Mouse (Mus musculus) ES-E14 (cell line): ENCODE results near the gene Cd200. TPM values are rescaled to one million over a fixed set of nuclear protein-coding genes. Genes with fewer than 3 reads are reported as not detected.
A peak's percentile ranks its signal among the peaks of the same experiment; 100 is the strongest.

Experiments
- DNase-seq: peaks from one replicate; pipeline ENCODE4 v3.0.0-alpha.2; 2013; ENCODE audit warnings: low read depth, low spot score
- H3K27ac ChIP-seq: 2 replicates; pipeline ENCODE4 v1.5.1; 2012; ENCODE audit warnings: low read depth, mild to moderate bottlenecking, low read length, moderate library complexity, mixed read lengths; ENCODE audit not compliant: poor library complexity, insufficient read depth, severe bottlenecking
- H3K36me3 ChIP-seq: 2 replicates; pipeline ENCODE4 v1.6.1; 2012; ENCODE audit warnings: mild to moderate bottlenecking, low read length, moderate library complexity, mixed read lengths; ENCODE audit not compliant: control insufficient read depth, poor library complexity, insufficient read depth, severe bottlenecking
- H3K4me1 ChIP-seq, 2 experiments: fragments of 150-350 bp in 1 of 2; sonication (generic) in 1 of 2; 2 replicates each; pipeline ENCODE4 v1.6.1; 2012; ENCODE audit warnings: low read length in 2 of 2, mild to moderate bottlenecking in 1 of 2, mixed read lengths in 1 of 2; ENCODE audit not compliant: control insufficient read depth in 2 of 2, insufficient read depth in 2 of 2, poor library complexity in 1 of 2
- H3K4me3 ChIP-seq, 2 experiments: fragments of 150-350 bp in 1 of 2; sonication (generic) in 1 of 2; 2 replicates each; pipeline ENCODE4 v1.5.1; 2012; ENCODE audit warnings: low read length in 2 of 2, low read depth in 1 of 2, mild to moderate bottlenecking in 1 of 2, mixed read lengths in 1 of 2; ENCODE audit not compliant: insufficient read depth in 1 of 2, poor library complexity in 1 of 2, severe bottlenecking in 1 of 2
- H3K9ac ChIP-seq: 2 replicates; pipeline ENCODE4 v1.6.1; 2012; ENCODE audit warnings: low read depth, mild to moderate bottlenecking, low read length, mixed read lengths; ENCODE audit not compliant: poor library complexity, insufficient read depth, severe bottlenecking
- H3K9me3 ChIP-seq: fragments of 150-350 bp; sonication (generic); 2 replicates; pipeline ENCODE4 v1.6.1; 2012; ENCODE audit warnings: low read depth, mild to moderate bottlenecking, low read length; ENCODE audit not compliant: control insufficient read depth, insufficient read depth
- CHD2 ChIP-seq: IDR thresholded peaks from 2 replicates; pipeline ENCODE4 v1.6.1; 2014; ENCODE audit warnings: mild to moderate bottlenecking, low read depth, low read length, inconsistent platforms
- HCFC1 ChIP-seq: IDR thresholded peaks from 2 replicates; pipeline ENCODE4 v1.6.1; 2012; ENCODE audit warnings: low read length, inconsistent platforms, borderline replicate concordance; ENCODE audit not compliant: insufficient read depth
- MAFK ChIP-seq: IDR thresholded peaks from 2 replicates; pipeline ENCODE4 v1.6.1; 2014; ENCODE audit warnings: mild to moderate bottlenecking, low read depth, low read length, inconsistent platforms; ENCODE audit not compliant: insufficient read depth
- ZC3H11A ChIP-seq: IDR thresholded peaks from 2 replicates; pipeline ENCODE4 v1.6.1; 2012; ENCODE audit warnings: low read depth, mild to moderate bottlenecking, inconsistent platforms, low read length, borderline replicate concordance
- ZNF384 ChIP-seq: IDR thresholded peaks from 2 replicates; pipeline ENCODE4 v1.6.1; 2012; ENCODE audit warnings: low read depth, low read length, inconsistent platforms
- in situ Hi-C, 2 experiments: fragments of 600-800 bp; cut with MboI; formaldehyde crosslinking; loops; one replicate each; pipeline ENCODE4 v1.15.1; 2025; ENCODE audit warnings: low sequenced_read_pairs in 2 of 2, inconsistent platforms in 1 of 2; ENCODE audit not compliant: unreplicated experiment in 2 of 2
- total RNA-seq: library from RNA; depleted of rRNA; stranded (reverse); fragments of 300-350 nt; gene quantifications from 2 replicates; pipeline ENCODE4 v1.2.3, GENCODE M21; 2012; rRNA removed

The Cd200 gene
- total RNA-seq, result 1.2 and 13.3 TPM in 2 replicates

DNA sequence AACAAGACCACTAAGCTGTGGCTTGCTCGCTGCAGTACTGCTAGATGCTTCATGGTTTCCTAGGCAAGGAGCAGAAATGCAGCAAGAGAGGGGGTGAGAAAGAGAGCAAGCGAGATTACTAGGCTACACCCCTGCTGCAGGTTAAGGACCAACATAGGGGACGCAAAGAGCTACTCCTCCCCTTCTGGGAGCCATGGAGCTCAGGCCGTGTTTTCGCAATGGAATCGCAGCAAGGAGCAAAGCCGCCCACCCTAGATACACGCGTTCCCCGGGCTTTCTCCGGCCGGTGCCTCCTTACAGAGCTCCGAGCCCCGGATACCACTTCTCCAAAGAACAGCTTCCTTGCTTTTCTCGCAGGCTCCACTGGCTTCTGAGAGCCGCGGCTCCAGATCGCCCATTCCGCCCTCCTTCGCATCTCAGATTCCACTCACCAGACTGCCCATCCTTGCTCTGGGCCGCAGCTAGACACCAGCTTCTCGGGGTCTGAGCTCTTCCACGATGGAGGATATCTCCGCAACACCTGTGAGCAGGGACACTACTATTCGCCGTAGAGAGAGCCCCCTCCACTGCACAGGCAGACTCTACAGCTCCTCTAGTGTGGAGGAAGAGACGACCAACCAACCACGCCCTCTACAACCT, at the start of gene Cd200:
Gene Cd200 (minus strand): TSS at position 629 of the 639 bp plus-strand sequence.
- peak within 1 kb of the TSS; percentile 61 to 66 for H3K4me3 ChIP-seq
- in situ Hi-C loops, result no loop called here
- no peaks in the 10 kb centered on the region for H3K9me3 ChIP-seq
- DNase-seq, result peak; percentile 12
- H3K9ac ChIP-seq, result peak within 1 kb of the TSS; percentile 36
- H3K27ac ChIP-seq, result no peak within 1 kb of the TSS
- no peaks in the 10 kb centered on the region for H3K4me1 ChIP-seq
- TF ChIP-seq CHD2 (no peak), ZC3H11A (no peak), HCFC1 (no peak), ZNF384 (no peak), MAFK (no peak)
- no peaks in the 10 kb centered on the region for H3K36me3 ChIP-seq

DNA sequence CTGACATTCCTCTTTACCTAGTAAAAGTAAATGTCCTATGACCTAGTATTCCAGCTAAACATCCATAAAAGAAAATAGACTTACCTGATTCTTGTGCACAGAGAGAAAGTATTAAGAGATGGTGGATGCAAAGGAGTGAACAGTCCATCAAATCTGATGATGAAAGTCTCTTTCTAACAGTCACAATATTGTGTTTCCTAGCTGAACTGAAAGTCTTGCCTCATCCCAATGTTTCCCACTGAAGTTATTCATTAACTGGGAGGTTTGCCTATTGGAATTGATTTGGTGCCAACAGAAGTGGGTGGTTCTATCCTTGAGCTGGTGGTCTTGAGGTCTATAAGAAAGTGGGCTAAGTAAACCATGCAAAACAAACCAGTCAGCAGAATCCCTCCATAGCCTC, 45.9 kb upstream of the Cd200 start:
- Histone ChIP-seq H3K27ac (no peak overlapping the region), H3K4me1 (no peaks in the 10 kb centered on the region), H3K9me3 (no peaks in the 10 kb centered on the region), H3K4me3 (no peak overlapping the region), H3K9ac (no peak overlapping the region), H3K36me3 (no peaks in the 10 kb centered on the region)
- no peak for TF ChIP-seq ZNF384
- no peak for TF ChIP-seq ZC3H11A
- TF ChIP-seq HCFC1, result no peak
- DNase-seq, result no peak
- in situ Hi-C loops, result no loop called here

- no peak overlapping the region for H3K9ac ChIP-seq
- in situ Hi-C loops, result no loop called here
- no peaks in the 10 kb centered on the region for H3K9me3 ChIP-seq
- no peaks in the 10 kb centered on the region for H3K36me3 ChIP-seq
- DNase-seq, result no peak
- no peak overlapping the region for H3K4me3 ChIP-seq
- no peaks in the 10 kb centered on the region for H3K4me1 ChIP-seq
- no peak for TF ChIP-seq CHD2
- no peak for TF ChIP-seq ZC3H11A
- TF ChIP-seq HCFC1, result no peak
- TF ChIP-seq MAFK, result no peak
- no peak for TF ChIP-seq ZNF384
- no peak overlapping the region for H3K27ac ChIP-seq
Observed at GRCm38 (mm10) chr16:45437230-45437739, 28.4 kb upstream of the Cd200 start.

GRCm38 (mm10) chr16:45435591-45435990, 26.7 kb upstream of the Cd200 start:
- no peaks in the 10 kb centered on the region for H3K36me3 ChIP-seq
- in situ Hi-C loops, result no loop called here
- no peak overlapping the region for H3K9ac ChIP-seq
- H3K4me3 ChIP-seq, result no peak overlapping the region
- H3K27ac ChIP-seq, result no peak overlapping the region
- TF ChIP-seq ZC3H11A (no peak), HCFC1 (no peak), MAFK (no peak), ZNF384 (no peak), CHD2 (no peak)
- H3K4me1 ChIP-seq, result no peaks in the 10 kb centered on the region
- no peak for DNase-seq
- H3K9me3 ChIP-seq, result no peaks in the 10 kb centered on the region

- Histone ChIP-seq H3K36me3 (no peaks in the 10 kb centered on the region), H3K4me3 (no peak overlapping the region), H3K4me1 (no peaks in the 10 kb centered on the region), H3K9ac (no peak overlapping the region), H3K27ac (no peak overlapping the region), H3K9me3 (no peaks in the 10 kb centered on the region)
- DNase-seq, result no peak
- in situ Hi-C loops, result no loop called here
- no peak for TF ChIP-seq ZNF384
- TF ChIP-seq HCFC1, result no peak
- TF ChIP-seq CHD2, result no peak
- TF ChIP-seq MAFK, result no peak
Observed at GRCm38 (mm10) chr16:45427651-45428050, 18.8 kb upstream of the Cd200 start.
